Mouse (Mus musculus) liver, postnatal 0 days (tissue): ENCODE data around the gene Pou2af1.

Source experiments
- CTCF ChIP-seq: sonication (generic); IDR thresholded peaks from 2 replicates; pipeline ENCODE4 v1.5.1; 2016; ENCODE audit warnings: antibody characterized with exemption, low read depth
- EP300 ChIP-seq: IDR thresholded peaks from 2 replicates; pipeline ENCODE4 v1.6.1; 2016; ENCODE audit warnings: antibody characterized with exemption, low read depth, mild to moderate bottlenecking

DNA sequence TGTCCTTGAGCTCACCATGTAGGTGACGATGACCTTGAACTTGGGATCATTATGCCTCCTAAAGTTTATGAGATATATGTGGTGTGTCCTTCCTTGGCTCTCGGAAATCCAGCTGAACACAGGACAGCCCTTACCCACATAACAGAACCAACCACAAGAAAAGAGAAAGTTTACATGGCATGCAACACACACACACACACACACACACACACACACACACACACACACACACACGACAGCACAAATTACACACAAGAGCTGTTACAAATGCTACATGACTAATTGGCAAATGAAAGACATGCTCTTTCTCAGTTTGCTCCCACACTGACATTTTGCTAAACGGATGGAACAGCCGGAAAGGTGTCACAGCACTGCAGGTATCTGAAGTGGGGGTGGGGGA lies 27.6 kb upstream of the Pou2af1 start:
- TF ChIP-seq CTCF: no peak
- no peak for TF ChIP-seq EP300
